Mouse (Mus musculus): ENCODE results near the gene Triobp.

DNA sequence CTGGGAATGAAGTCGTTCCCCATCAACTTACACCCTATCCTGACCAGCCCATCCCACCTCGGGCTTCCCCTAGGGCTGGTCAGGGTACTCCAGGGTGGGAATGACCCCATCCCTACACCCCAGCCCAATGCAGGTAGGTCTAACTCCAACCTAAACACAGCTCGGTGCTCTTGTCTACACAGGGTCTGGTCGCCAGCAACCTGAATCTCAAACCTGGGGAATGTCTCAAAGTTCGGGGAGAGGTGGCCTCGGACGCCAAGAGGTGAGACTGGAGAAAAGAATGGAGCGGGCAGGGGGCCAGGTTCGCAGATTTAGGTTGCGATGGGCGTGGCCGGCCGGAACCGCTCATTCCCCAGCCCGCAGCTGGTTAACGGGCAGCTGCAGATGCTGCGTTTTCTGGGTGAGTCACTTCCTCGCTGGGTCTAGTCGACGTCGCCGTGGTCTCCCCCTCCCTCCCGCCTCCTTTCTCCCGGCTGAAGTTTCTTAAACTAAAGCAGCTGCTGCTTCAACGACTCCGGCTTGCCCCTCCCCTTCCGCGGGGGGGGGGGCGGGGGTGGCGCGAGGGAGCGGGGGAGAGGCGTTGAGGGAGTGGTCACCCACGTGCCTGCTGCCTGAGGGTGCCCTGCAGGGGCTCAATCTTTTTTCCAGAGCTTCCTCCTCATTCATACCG lies 19.6 kb upstream of the Triobp start:
- TF ChIP-seq CTCF (IDR thresholded peaks at IDR 0.05; ENCODE audit: low read depth), result no peak
- no peak for TF ChIP-seq EP300 (optimal IDR thresholded peaks at IDR 0.05)
